Mouse (Mus musculus): Measurements from ENCODE around the gene Olfr112.
"Not testable (repeated sequence)": the region's sequence is repeated elsewhere in the genome, so short reads cannot be mapped to it uniquely, and the experiment has no call there.

Olfr112 gene

DNA sequence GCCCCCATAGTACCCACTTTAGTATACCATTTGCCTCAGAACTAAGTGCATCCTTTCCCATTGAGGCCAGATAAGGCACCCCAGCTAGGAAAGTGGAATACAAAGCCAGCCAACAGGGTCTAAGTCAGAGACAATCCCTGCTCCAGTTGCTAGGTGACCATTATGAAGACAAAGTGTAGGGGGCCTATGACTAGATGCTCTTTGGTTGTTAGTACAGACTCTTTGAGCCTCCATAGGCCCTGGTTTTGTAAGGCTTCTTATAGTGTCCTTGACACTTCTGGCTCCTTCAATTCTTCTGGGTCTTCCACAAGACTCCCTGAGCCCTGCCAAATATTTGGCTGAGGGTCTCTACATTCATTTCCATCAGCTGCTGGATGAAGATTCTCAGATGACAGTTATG lies at the start of gene Olfr112:
Gene Olfr112 (minus strand): TSS at position 101 of the 400 bp plus-strand sequence.
- DNase-seq (ENCODE audit: low spot score): no peak

DNA sequence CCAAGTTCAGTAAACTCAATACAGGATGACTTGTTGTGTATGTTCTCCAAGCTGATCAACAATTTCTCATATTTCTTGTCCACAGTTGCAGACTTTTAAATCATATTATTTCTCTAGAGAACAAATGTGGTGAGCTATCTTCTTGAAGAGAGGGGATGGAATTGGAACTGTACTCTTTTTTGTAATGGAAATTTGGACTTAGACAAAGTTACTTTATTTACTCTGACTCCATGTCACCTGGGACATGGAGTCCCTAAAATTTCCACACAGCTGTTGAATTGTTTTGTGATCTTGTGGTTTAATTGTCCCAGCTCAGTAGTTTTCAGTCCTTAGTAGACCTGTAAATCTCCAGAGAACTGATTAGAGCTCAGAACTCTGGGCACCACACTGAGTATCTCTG lies 23.4 kb upstream of the Olfr112 start, which contains the start of gene Olfr114:
Gene Olfr114 (minus strand): TSS at position 101 of the 400 bp plus-strand sequence.
- DNase-seq (ENCODE audit: low spot score): no peak

DNA sequence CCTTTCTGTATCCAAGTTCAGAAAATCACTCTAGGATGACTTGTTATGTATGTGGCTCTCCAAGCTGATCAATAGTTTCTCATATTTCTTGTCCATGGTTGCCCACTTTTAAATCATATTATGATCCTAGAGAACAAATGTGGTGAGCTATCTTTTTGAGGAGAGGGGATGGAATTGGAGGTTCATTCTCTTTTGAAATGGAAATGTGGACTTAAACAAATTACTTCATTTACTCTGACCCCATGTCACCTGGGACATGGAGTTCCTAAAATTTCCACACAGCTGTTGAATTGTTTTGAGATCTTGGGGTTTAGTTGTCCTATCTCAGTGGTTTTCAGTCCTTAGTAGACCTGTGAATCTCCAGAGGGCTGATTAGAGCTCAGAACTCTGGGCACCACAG lies 8.3 kb upstream of the Olfr112 start, which contains the start of gene Olfr113:
Gene Olfr113 (minus strand): TSS at position 101 of the 400 bp plus-strand sequence.
- DNase-seq (ENCODE audit: low spot score): no peak

DNA sequence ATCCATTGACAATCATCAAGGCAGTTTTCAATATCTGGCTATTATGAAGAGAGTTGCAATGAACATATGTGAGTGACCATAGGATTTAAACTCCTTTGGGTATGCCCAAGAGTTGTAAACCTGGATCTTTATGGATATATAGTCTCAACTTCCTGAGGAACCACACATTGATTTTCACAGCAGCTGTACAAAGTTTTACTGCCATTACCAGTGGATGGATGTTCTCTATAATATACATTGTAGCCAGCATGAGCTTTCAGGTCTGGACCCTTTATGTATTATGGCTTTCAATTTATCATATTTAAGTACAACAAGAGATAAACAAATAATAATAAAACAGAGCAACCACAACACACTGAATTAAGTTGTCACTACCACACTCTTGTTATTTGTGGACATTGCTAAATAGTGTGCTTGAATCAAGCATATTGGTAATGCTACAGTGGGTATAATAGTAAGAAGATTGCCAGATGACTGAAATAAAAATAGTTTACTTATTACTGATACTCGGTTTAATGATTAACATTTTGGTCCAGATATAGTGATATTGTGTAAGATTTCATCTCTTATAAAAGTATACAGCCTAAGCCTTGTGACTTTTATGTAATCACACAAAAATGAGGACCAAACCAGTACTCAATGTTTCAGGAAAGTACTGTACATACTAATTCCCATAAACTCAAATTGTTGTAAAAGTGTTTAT lies 10.2 kb downstream of the Olfr112 start:
- DNase-seq (ENCODE audit: low spot score): no peak

DNA sequence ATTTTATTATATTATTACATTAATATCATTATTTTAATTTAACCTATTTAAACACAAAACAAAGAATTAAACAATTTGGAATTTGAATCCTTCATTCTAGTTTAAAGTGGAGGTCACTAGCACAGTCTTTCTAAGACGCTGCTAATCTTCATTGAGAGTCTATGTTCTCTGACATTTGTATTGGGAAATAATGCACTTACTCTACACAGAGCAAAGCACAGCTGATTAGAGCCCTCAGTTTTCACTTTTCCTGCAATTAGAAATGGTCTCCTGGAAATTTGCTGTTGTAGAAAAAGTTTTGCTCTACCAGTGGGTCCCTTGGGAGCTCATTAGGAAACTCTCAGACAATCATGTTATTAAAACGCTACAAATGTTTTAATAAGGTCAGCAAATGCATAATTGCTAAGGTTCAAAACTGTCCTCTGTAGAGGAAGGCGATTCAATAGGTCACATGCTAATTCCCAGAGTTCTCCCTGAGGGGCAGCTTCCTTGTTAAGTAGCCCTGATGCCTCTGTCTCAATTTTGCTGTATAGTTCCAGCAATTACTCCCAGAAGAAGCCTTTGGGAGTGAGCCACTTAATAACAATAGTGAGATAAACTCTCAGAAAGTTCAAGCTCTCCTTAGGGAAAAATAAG lies 25.3 kb downstream of the Olfr112 start:
- DNase-seq (ENCODE audit: low spot score): no peak

DNA sequence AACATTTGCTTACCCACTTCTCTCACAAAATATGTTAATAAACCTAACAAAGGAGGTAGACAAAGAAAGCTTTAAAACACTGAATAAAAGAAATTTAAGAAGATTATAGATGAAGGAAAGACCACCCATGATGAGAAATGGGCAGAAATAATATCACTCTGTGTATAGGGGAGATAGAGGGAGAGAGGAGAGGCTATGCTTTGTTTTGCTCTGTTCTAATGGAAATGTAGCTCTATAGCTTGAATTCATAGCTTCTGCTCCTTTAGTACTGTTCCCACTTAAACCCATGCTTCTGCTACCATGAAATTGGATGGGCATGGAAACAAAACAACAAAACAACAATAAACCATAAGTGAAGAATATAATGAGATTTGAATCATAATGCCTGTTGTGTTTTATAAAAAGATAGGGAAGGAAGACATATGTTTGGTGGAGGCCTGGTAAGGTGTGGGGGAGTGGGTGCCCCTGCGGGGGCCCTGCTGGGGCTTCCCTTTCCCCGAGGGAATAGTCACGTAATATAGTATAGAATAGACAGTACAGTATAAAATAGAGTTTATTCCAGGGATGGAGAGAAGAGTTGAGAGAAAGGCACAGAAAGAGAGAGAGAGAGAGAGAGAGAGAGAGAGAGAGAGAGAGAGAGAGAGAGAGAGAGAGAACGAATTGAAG lies 27.7 kb downstream of the Olfr112 start:
- no peak for DNase-seq (ENCODE audit: low spot score)

DNA sequence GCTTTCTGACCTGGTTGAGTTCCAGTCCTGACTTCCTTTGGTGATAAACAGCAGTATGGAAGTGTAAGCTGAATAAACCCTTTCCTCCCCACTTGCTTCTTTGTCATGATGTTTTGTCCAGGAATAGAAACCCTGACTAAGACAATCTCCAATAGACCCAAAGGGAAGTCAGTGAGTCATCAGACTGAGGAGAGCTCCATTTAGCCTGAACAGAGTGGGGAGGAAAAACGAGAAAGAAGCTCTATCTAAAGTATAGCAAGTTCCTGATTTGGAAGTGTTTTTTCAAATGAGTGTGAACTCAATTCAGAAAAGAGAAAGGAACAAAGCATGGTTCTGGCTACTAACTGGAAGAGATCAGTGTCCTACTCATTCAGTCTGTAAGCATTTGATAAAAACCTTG lies 30.8 kb downstream of the Olfr112 start:
- DNase-seq (ENCODE audit: low spot score): not testable (repeated sequence)

DNA sequence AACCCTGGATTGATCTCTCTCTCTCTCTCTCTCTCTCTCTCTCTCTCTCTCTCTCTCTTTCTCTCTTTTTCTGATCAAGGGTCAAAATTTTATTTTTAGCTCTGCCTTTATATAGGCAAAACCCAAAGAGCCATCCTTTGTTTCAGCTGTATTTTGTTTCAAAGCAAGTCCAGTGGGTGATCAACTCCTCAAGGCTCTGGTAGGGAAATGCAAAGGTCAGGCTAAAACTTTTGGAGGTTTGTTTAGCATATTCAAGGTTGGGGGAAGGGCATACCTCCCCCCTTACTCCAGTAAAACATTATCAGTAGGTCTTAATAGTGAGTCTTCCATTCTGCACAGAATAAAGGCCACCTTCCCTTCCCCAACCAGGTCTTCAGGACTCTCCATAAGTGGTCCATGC lies 34.1 kb downstream of the Olfr112 start:
- DNase-seq (ENCODE audit: low spot score): no peak

DNA sequence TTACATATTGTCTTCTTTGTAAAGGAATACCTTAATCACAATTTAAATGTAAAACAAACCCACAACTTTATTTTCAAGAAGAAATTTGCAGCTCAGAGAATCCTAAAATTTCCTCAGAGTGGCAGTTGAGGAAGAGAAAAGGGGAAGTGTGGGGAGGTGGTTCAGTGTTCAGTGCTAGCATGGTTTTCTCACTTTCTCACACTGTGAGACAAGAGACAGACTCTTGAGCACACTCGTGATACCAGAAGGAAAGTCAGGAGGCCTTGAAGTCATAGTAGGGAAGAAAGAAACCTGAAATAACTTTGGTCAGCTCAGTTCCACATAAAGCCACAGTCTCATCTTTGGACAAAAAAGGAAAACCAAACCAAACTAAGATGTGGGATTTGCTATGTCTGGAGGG lies 43.8 kb downstream of the Olfr112 start:
- not testable (repeated sequence) for DNase-seq (ENCODE audit: low spot score)

DNA sequence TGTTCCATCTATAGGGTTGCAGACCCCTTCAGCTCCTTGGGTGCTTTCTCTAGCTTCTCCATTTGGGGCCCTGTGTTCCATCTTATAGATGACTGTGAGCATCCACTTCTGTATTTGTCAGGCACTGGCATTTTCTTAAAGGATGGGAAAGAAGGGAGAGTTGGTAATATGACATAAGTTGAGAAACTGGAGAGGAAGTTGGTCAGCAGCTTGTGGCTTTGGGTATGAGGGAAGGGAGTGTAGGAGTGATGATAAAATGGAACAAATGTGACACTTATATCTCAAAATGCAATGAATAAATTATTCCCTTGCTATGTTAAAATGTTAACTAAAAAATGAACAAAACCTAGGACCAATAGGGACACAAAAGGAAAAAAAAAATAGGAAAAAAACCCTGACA lies 44.6 kb downstream of the Olfr112 start:
- DNase-seq (ENCODE audit: low spot score): not testable (repeated sequence)
